ENCODE assay signal across 9 mouse cellular contexts in genomic region chr15:65703559-65703958, GRCm38 (mm10).
DNase-seq lines count a peak whose midpoint lies in the region; ATAC-seq and TF ChIP-seq lines count a peak whose summit lies in the region.
"Had no signal": no experiment of that assay in that cellular context is flagged by ENCODE, and none has a peak within 500 bp of the region (broad histone marks: within the 10 kb centered on the region; RNA-seq: fewer than 3 reads in every experiment).

No protein-coding gene starts in this region.

- no peaks in the 10 kb centered on the region for H3K36me3 ChIP-seq in stomach, postnatal 0 days (ENCODE audit: control insufficient read depth, insufficient read depth, low read length)
- H3K36me3 ChIP-seq: liver, embryonic 13.5 days had no signal

- H3K27ac ChIP-seq in embryonic fibroblast, embryonic 13.5 days (ENCODE audit: insufficient read depth, low read length) = no peak overlapping the region
- H3K27ac ChIP-seq in left cerebral cortex, adult 2 months = no peak overlapping the region
- H3K27ac ChIP-seq in stomach, postnatal 0 days (replicated peaks) = no peak overlapping the region
- H3K27ac ChIP-seq: liver, embryonic 13.5 days had no signal

- no peak for TF ChIP-seq POLR2A in embryonic fibroblast, embryonic 13.5 days (IDR thresholded peaks at IDR 0.05; ENCODE audit: low read depth, low read length)

- peak; percentile 6 to 10 for DNase-seq in kidney, postnatal 4 days
- DNase-seq in kidney, adult 11 months = no peak
- DNase-seq in left cerebral cortex, adult 2 months (ENCODE audit: extremely low spot score in 1 of 2, low spot score in 2 of 2) = peak; percentile 33 to 38
- DNase-seq in stomach, postnatal 0 days (ENCODE audit: low spot score) = no peak
- no peak for DNase-seq in yolk sac, embryonic 10.5 days (ENCODE audit: low spot score)
- no peak for DNase-seq in thymus, postnatal 14 days
- DNase-seq: liver, embryonic 13.5 days had no signal

- intact Hi-C loops in left cerebral cortex, adult 2 months (cut with DNase I) = loop anchor here (1.0 to 10.0 kb wide), 5 partner anchors 785 to 1539 kb away; no protein-coding TSS in a partner anchor

- no peak for TF ChIP-seq EP300 in stomach, postnatal 0 days (optimal IDR thresholded peaks at IDR 0.05)

- no peaks in the 10 kb centered on the region for H3K9me3 ChIP-seq in stomach, postnatal 0 days (ENCODE audit: control insufficient read depth, low read length)
- H3K9me3 ChIP-seq: liver, embryonic 13.5 days had no signal

- no peaks in the 10 kb centered on the region for H3K27me3 ChIP-seq in stomach, postnatal 0 days (ENCODE audit: control insufficient read depth, insufficient read depth, low read length)
- H3K27me3 ChIP-seq: liver, embryonic 13.5 days had no signal

- WGBS in stomach, postnatal 0 days = 23% methylated on average over 3 of the region's 3 CpGs

- TF ChIP-seq CTCF in embryonic fibroblast, embryonic 13.5 days (IDR thresholded peaks at IDR 0.05; ENCODE audit: borderline replicate concordance, insufficient read depth, low read length) = peak; percentile 82; the same call in 1 of the 2 replicates
- TF ChIP-seq CTCF in left cerebral cortex, adult 2 months (IDR thresholded peaks at IDR 0.05) = peak; percentile 84
- peak; percentile 77 for TF ChIP-seq CTCF in stomach, postnatal 0 days (IDR thresholded peaks at IDR 0.05; ENCODE audit: low read depth)

- peak; percentile 71 for ATAC-seq in activated CD4-positive, CD25-positive, alpha-beta regulatory T cell, adult 4 months
- ATAC-seq in stomach, postnatal 0 days (ENCODE audit: low FRiP score, low TSS enrichment) = no peak

- no peak overlapping the region for H3K9ac ChIP-seq in stomach, postnatal 0 days (ENCODE audit: low read length)
- H3K9ac ChIP-seq: liver, embryonic 13.5 days had no signal

- no peak overlapping the region for H3K4me3 ChIP-seq in embryonic fibroblast, embryonic 13.5 days (ENCODE audit: insufficient read depth, low read length)
- no peak overlapping the region for H3K4me3 ChIP-seq in left cerebral cortex, adult 2 months
- H3K4me3 ChIP-seq in stomach, postnatal 0 days (ENCODE audit: low read depth, low read length) = no peak overlapping the region
- H3K4me3 ChIP-seq: liver, embryonic 13.5 days had no signal

- peaks cover 5% of the 10 kb centered on the region for H3K4me1 ChIP-seq in embryonic fibroblast, embryonic 13.5 days (ENCODE audit: control insufficient read depth, insufficient read depth, low read length)
- no peaks in the 10 kb centered on the region for H3K4me1 ChIP-seq in stomach, postnatal 0 days (replicated peaks; ENCODE audit: control insufficient read depth, insufficient read depth)
- H3K4me1 ChIP-seq: liver, embryonic 13.5 days had no signal

- H3K4me2 ChIP-seq in stomach, postnatal 0 days (replicated peaks; ENCODE audit: low read depth) = no peak overlapping the region
- H3K4me2 ChIP-seq: liver, embryonic 13.5 days had no signal

Comparison
In these comparisons a context has a peak if more than half of its experiments do, and no peak if none do; other contexts are left out.
1. DNase-seq: peak in kidney, postnatal 4 days (2 of 2) and left cerebral cortex, adult 2 months (2 of 2); none in kidney, adult 11 months (single experiment), stomach, postnatal 0 days (single experiment), yolk sac, embryonic 10.5 days (single experiment) and thymus, postnatal 14 days (single experiment).
2. Peak in every context shown above with its lines, with median percentiles within 50 percentile points of each other: CTCF ChIP-seq.